Mouse (Mus musculus): Measurements from ENCODE around the gene Fam57b. TPM values are rescaled to one million over a fixed set of nuclear protein-coding genes. Genes with fewer than 3 reads are reported as not detected.

Gene Fam57b
- polyA plus RNA-seq, 1 experiment from 2014 or later = 1.2 TPM

DNA sequence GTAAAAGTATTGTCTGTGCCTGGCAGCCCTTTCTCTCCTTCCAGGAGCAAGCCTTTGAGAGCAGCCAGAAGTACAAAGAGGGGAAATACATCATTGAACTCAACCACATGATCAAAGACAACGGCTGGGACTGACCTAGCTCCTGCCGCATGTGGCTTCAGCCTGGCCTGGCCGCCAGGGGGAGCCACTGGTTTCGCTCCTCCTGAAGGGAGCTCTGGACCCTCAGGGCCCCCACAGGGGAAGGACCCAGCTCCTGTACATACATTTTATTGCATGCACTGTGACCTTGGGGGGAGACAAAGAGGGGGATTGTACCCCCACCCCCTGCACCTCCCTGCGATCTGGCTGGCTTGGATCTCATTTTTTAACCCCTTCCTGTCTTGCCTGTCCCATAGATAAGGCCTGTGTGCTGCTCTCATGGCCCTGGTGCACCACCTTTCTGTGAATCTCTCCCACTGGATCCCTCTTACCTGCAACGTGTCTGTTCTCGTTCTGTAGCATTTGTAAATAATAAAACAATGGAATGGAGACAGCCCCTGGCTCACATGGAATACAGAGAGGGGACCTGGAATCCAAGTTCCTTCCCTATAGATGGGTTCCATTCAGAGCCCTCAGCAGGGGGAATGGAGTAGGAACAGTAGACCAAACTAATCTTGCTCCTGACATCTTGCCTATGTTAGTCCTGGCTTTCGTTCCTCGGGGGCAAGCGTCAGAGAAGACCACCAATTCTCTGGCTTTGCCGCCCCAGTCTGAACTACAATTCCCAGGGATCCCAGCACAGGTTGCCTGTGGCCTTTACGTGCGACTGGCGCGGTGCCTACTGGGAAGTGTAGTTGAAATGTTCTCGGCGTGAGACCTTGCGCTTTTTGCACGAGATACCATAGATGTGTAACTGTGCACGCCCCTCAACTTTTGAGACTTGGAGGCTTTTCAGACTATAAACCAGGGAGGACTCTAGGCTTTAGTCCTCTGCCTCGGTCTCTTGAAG, 17.2 kb upstream of the Fam57b start:
- H3K27ac ChIP-seq (replicated peaks) = peak overlapping the region; percentile 84
- 2% methylated on average over 21 of the region's 21 CpGs for WGBS
- H3K4me1 ChIP-seq = peaks cover 73% of the 10 kb centered on the region

DNA sequence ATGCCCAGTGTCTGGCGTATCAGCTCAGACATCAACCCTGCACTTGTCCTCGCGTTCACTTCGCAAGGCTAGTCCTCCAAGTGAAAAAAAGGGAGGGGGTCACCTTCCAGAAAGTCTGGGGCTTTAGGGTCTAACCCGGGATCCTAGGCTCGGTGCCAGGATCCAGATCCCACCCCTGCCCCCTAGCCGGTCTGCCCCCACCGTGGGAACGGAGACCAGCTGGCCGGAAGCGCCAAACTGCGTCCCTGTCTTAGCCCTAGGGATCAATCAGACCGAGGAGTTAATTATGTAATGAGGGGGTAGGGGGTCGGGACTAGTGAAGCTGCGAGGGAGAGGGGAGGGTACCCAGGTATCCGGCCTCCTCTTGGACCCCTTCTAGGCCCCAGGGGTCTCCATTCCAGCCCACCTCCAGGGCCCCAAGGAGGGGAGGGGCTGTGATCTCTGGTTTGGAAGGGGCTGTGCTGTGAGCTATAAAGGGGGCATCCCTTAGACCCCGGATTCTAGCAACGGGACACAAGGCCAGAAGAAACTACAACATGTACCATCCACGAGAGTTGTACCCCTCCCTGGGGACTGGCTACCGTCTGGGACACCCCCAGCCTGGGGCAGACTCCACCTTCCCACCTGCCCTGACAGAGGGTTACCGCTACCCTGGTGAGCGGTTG, 16.4 kb upstream of the Fam57b start, which contains the start of gene Tbx6:
TSS of gene Tbx6 (plus strand) at position 513 of the 665 bp plus-strand sequence.
- no peaks in the 10 kb centered on the region for H3K27me3 ChIP-seq (replicated peaks; ENCODE audit: low read depth, poor library complexity, severe bottlenecking)
- WGBS = 6% methylated on average over 22 of the region's 22 CpGs
- peak within 1 kb of the TSS; percentile 62 for H3K4me3 ChIP-seq
- peaks cover 65% of the 10 kb centered on the region for H3K4me1 ChIP-seq
- peaks cover 41% of the 10 kb centered on the region for H3K36me3 ChIP-seq (replicated peaks)
- H3K9me3 ChIP-seq = no peaks in the 10 kb centered on the region
- DNase-seq (ENCODE audit: low spot score) = peak; percentile 58
- peak within 1 kb of the TSS; percentile 84 for H3K27ac ChIP-seq (replicated peaks)

More for the DNA sequence above, 17.2 kb upstream of the Fam57b start:
- Histone ChIP-seq H3K9me3 (no peaks in the 10 kb centered on the region), H3K27me3 (replicated peaks; ENCODE audit: low read depth, poor library complexity, severe bottlenecking) (no peaks in the 10 kb centered on the region), H3K36me3 (replicated peaks) (peaks cover 37% of the 10 kb centered on the region), H3K4me3 (peak overlapping the region; percentile 62)
- peak; percentile 94 for DNase-seq (ENCODE audit: low spot score)

DNA sequence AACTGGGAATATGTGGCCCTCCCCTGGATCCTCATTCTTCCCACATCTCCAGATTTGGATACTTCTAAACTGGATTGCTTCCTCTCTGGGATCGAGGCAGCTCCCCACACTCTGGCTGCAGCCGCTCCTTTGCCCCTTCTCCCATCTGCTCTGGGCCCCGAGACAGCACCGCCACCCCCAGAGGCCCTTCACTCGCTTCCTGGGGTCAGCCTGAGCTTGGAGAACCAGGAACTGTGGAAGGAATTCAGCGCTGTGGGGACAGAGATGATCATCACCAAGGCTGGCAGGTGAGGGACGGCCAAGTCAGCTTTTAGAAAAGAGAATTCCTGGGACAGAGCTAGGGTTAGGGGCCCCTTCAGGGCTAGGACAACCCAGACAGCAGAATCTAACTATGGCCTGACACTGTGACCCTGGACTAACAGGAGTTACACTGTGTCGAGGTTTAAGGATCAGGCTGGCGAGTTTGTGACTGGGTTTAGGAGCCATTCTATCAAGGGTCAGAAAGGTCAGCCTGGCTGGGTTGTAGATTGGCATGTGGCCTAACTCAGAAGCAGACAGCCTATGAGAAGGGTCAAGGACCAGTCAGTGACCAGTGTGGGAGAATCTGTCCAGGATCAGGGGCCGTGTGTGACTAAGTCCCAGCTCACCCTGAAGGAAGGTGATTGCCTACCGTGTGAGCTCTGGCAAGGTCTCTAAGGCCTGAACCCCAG, 15.7 kb upstream of the Fam57b start:
- WGBS = 34% methylated on average over 11 of the region's 11 CpGs
- no peaks in the 10 kb centered on the region for H3K27me3 ChIP-seq (replicated peaks; ENCODE audit: low read depth, poor library complexity, severe bottlenecking)
- H3K27ac ChIP-seq (replicated peaks) = peak overlapping the region; percentile 84
- H3K36me3 ChIP-seq (replicated peaks) = peaks cover 48% of the 10 kb centered on the region
- no peak for DNase-seq (ENCODE audit: low spot score)
- H3K9me3 ChIP-seq = no peaks in the 10 kb centered on the region
- H3K4me1 ChIP-seq = peaks cover 59% of the 10 kb centered on the region
- H3K4me3 ChIP-seq = peak overlapping the region; percentile 62

DNA sequence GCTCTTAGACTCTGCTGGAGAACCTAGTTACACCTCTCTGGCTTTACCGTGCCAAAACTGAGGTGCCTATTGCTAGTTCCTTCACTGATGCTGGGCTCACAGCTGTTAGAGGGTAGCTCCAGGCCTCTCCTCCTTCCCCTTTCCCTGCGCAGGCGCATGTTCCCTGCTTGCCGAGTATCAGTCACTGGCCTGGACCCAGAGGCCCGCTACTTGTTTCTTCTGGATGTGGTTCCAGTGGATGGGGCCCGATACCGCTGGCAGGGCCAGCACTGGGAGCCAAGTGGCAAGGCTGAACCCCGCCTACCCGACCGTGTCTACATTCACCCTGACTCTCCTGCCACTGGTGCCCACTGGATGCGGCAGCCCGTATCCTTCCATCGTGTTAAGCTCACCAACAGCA, 14.8 kb upstream of the Fam57b start:
- H3K36me3 ChIP-seq (replicated peaks) = peaks cover 57% of the 10 kb centered on the region
- no peak overlapping the region; the same call in 1 of the 2 replicates for H3K4me3 ChIP-seq
- DNase-seq (ENCODE audit: low spot score) = no peak
- H3K4me1 ChIP-seq = peaks cover 50% of the 10 kb centered on the region
- no peaks in the 10 kb centered on the region for H3K27me3 ChIP-seq (replicated peaks; ENCODE audit: low read depth, poor library complexity, severe bottlenecking)
- no peak overlapping the region; the same call in 1 of the 2 replicates for H3K27ac ChIP-seq (replicated peaks)
- H3K9me3 ChIP-seq = no peaks in the 10 kb centered on the region
- 91% methylated on average over 13 of the region's 13 CpGs for WGBS

DNA sequence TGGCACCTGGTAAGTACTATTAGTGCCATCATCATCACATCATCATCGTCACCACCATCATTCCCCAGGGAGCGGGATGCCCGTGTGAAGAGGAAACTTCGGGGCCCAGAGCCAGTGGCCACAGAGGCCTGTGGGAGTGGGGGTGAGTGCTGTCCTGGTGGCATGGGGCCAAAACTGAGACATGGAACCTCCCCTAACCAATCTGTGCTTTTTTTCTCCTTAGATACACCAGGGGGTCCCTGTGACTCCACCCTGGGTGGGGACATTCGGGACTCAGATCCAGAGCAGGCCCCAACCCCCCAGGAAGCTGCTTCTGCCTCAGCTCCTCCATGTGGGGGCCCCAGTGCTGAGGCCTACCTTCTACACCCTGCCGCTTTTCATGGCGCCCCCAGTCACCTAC, 13.0 kb upstream of the Fam57b start:
- no peak for DNase-seq (ENCODE audit: low spot score)
- no peaks in the 10 kb centered on the region for H3K27me3 ChIP-seq (replicated peaks; ENCODE audit: low read depth, poor library complexity, severe bottlenecking)
- no peaks in the 10 kb centered on the region for H3K9me3 ChIP-seq
- 91% methylated on average over 7 of the region's 7 CpGs for WGBS
- no peak overlapping the region for H3K27ac ChIP-seq (replicated peaks)
- H3K36me3 ChIP-seq (replicated peaks) = peaks cover 71% of the 10 kb centered on the region
- no peak overlapping the region; the same call in 1 of the 2 replicates for H3K4me3 ChIP-seq
- peaks cover 38% of the 10 kb centered on the region for H3K4me1 ChIP-seq

DNA sequence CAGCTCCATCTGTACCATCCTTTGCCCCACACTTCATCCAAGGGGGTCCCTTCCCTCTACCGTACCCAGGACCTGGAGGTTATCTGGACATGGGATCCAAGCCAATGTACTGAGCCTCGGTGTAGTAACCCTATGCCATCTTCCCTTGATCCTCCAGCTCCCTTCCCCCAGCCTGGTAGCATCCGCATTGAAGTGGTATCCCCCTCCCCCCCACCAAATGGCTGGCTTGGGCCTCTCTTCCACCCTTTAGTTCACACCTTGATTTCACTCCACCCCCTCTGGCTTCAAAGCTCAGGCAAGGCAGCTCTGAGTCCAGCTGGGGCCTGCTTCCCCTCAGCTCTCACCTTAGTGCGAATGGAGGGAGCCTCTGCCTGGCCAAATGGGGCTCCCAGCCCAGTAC, 12.4 kb upstream of the Fam57b start:
- WGBS = 85% methylated on average over 4 of the region's 4 CpGs
- Histone ChIP-seq H3K27ac (replicated peaks) (no peak overlapping the region), H3K4me1 (peaks cover 32% of the 10 kb centered on the region), H3K9me3 (no peaks in the 10 kb centered on the region), H3K27me3 (replicated peaks; ENCODE audit: low read depth, poor library complexity, severe bottlenecking) (no peaks in the 10 kb centered on the region), H3K36me3 (replicated peaks) (peaks cover 77% of the 10 kb centered on the region), H3K4me3 (no peak overlapping the region)
- no peak for DNase-seq (ENCODE audit: low spot score)

DNA sequence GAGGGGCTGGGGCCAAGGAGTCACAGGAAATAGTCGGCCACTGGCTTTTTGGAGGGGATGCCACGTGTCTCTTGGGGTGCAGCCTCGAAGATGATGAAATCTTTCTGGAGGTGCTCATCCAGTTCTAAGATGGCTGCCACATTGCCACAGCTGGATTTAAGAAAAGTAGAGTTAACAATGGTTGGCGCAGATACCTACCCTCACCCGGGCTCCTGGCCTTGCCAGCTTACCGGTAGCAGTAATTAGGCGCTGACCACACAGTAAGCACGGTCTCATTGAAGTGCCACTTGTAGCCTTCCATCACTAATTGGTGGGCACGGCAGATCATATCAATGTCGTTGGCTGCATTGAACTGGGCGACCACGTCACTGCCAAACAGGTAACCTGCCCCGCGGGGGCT, 11.3 kb upstream of the Fam57b start:
- no peak for DNase-seq (ENCODE audit: low spot score)
- no peaks in the 10 kb centered on the region for H3K27me3 ChIP-seq (replicated peaks; ENCODE audit: low read depth, poor library complexity, severe bottlenecking)
- WGBS = 93% methylated on average over 14 of the region's 14 CpGs
- H3K27ac ChIP-seq (replicated peaks) = no peak overlapping the region
- no peaks in the 10 kb centered on the region for H3K9me3 ChIP-seq
- peaks cover 84% of the 10 kb centered on the region for H3K36me3 ChIP-seq (replicated peaks)
- no peak overlapping the region for H3K4me3 ChIP-seq
- peaks cover 32% of the 10 kb centered on the region for H3K4me1 ChIP-seq

DNA sequence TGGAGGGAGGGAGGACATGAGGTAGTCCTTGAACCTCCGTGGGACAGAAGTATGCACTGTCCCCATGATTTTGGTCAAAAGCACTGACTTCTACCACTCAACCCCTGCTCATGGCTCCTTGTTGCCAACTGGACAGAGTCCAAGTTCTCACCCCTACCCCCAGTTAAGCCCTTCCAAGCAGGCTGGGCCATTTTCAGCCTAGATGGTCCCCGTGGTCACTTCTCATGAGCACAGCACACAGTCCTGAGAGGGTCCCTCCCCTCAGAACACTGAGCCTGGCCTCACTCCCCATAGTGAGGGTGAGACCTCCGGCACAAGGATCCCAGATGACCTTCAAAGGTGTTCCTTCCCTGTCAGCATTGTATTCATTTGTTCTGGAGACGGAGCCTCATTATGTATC, 8.3 kb upstream of the Fam57b start:
- no peaks in the 10 kb centered on the region for H3K27me3 ChIP-seq (replicated peaks; ENCODE audit: low read depth, poor library complexity, severe bottlenecking)
- H3K4me3 ChIP-seq = no peak overlapping the region
- whole genome bisulfite sequencing = 89% methylated on average over 4 of the region's 4 CpGs
- no peaks in the 10 kb centered on the region for H3K9me3 ChIP-seq
- H3K36me3 ChIP-seq (replicated peaks) = peaks cover 69% of the 10 kb centered on the region
- peaks cover 26% of the 10 kb centered on the region for H3K4me1 ChIP-seq
- DNase-seq (ENCODE audit: low spot score) = no peak
- no peak overlapping the region for H3K27ac ChIP-seq (replicated peaks)

DNA sequence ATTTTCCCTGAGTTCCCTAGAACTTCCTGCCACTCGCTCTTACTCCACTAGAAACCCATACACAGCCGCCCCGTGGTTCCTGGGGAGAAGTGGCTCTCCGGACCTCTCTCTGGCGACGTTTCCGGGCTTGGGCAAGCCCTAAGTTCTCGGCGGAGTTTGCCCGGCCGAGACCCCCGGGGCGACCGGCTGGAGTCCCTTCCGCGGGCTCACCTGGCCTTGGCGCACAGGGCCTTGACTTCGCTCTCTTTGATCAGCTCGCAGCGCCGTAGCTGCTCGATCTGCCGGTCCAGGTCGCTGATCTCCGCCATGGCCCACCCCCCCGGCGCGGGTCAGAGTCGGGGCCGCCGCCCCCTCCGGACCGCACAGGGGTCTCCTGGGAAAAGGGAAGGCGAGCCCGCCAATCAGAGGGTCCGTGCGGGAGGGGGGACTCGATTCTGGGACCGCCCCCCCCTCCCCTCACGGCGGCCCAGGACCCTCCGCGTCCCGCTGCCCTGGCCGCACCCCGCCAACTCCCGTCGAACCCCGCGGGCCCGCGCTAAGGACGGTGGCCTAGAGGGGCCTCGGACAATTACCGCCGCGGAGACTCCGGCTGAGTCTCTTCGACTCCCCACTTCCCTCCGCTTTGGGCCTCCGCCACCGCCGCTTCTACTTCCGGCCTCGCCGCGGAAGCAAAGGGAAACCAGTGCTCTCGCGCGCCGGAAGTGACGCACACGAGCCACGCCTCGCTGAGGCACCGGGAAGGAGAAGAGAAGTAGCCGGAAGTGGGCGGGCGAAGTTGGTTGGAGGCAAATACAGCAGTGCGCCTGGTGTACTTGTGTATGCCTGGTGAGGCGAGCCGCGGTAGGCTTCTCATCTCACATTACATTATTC, 5.4 kb upstream of the Fam57b start, which contains the start of gene Ppp4c:
TSS of gene Ppp4c (minus strand) at position 646 of the 870 bp plus-strand sequence.
- DNase-seq (ENCODE audit: low spot score) = peak; percentile 99
- Histone ChIP-seq H3K27ac (replicated peaks) (peak within 1 kb of the TSS; percentile 98), H3K27me3 (replicated peaks; ENCODE audit: low read depth, poor library complexity, severe bottlenecking) (no peaks in the 10 kb centered on the region), H3K9me3 (no peaks in the 10 kb centered on the region), H3K4me3 (peak within 1 kb of the TSS; percentile 96), H3K36me3 (replicated peaks) (peaks cover 69% of the 10 kb centered on the region), H3K4me1 (peaks cover 40% of the 10 kb centered on the region)
- 1% methylated on average over 83 of the region's 83 CpGs for WGBS

DNA sequence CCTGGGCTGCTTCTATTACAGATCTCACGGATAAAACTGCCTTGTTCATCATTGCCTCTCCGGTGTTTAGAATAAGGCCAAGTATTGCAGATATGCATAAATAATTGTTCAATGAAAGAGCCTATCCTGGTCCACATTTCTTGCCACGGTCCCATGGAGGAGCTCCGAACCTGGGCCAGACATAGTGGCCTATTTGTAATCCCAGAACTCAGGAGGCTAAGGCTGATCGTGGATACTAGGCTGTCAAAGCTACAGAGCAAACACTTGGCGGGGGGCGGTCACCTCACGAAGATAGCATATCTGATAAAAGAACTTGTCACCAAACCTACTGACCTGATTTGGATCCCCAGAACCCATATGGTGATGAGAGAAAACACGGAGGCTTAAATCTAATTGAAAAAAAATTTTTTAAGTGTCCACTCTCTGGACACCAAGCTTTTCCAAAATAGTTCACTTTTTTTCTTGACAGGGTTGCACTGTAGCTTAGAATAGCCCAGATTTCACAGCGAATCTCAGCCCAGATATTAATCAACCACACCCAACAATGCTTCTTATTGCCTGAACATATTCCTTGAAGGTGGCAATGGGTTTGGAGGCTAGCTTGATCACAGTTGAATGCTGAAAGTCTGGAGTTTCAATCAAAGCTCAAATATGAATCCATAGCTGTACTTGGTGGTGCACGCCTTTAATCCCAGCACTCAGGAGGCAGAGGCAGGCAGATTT, 4.6 kb upstream of the Fam57b start:
- Histone ChIP-seq H3K27me3 (replicated peaks; ENCODE audit: low read depth, poor library complexity, severe bottlenecking) (no peaks in the 10 kb centered on the region), H3K4me1 (peaks cover 48% of the 10 kb centered on the region), H3K4me3 (peak overlapping the region; percentile 96), H3K9me3 (no peaks in the 10 kb centered on the region), H3K27ac (replicated peaks) (peak overlapping the region; percentile 98), H3K36me3 (replicated peaks) (peaks cover 69% of the 10 kb centered on the region)
- DNase-seq (ENCODE audit: low spot score) = no peak
- WGBS = 30% methylated on average over 11 of the region's 11 CpGs

All from embryonic facial prominence, embryonic 10.5 days (tissue).